In the genomic region with DNA sequence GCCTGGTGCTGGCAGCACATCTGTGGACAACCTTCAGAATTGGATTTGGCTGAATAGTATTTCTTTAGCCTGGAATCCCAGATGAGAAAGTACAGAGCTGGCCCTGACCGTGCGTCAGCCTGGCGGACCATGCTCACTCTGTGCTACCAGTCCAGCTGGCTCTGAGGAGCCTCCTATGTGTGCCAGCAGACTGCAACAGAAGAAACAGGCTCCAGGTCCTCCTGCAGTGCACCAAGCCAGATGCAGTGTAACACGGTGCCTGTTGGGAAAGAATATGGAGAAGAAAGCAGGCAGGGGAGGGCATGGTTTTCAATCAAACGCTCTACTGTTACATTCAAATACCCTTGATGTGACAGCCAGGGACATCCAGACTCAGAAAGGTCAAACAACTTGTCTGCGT, we compare ENCODE assay signal across 11 mouse cellular contexts. TPM values are rescaled to one million over a fixed set of nuclear protein-coding genes. Genes with fewer than 3 reads are reported as not detected.
DNase-seq lines count a peak whose midpoint lies in the region; ATAC-seq lines count a peak whose summit lies in the region.
"Had no signal": no experiment of that assay in that cellular context is flagged by ENCODE, and none has a peak within 500 bp of the region (broad histone marks: within the 10 kb centered on the region; RNA-seq: fewer than 3 reads in every experiment).

No protein-coding gene starts in this region.

- H3K4me2 ChIP-seq in limb, embryonic 15.5 days, result no peak overlapping the region
- no peak overlapping the region for H3K4me2 ChIP-seq in intestine, embryonic 16.5 days (ENCODE audit: low read depth, low read length)
- H3K4me2 ChIP-seq: embryonic facial prominence, embryonic 13.5 days; midbrain, embryonic 12.5 days had no signal

- WGBS in limb, embryonic 15.5 days, result 56% methylated on average over 6 of the region's 6 CpGs
- WGBS in intestine, embryonic 16.5 days, result 71% methylated on average over 6 of the region's 6 CpGs

- DNase-seq in lung, postnatal 10 days, result peak; percentile 20
- no peak for DNase-seq in lung, postnatal 25 days (ENCODE audit: low spot score)
- peak; percentile 53 for DNase-seq in gastrocnemius, postnatal 14 days
- no peak for DNase-seq in embryo, embryonic 11 days
- DNase-seq in kidney, postnatal 10 days, result no peak

- no peak overlapping the region for H3K4me3 ChIP-seq in limb, embryonic 15.5 days
- no peak overlapping the region for H3K4me3 ChIP-seq in intestine, embryonic 16.5 days (ENCODE audit: low read length)
- H3K4me3 ChIP-seq: embryonic facial prominence, embryonic 13.5 days; midbrain, embryonic 12.5 days had no signal

- no peaks in the 10 kb centered on the region for H3K36me3 ChIP-seq in limb, embryonic 15.5 days
- no peaks in the 10 kb centered on the region for H3K36me3 ChIP-seq in intestine, embryonic 16.5 days (ENCODE audit: control insufficient read depth, insufficient read depth, low read length)
- H3K36me3 ChIP-seq: embryonic facial prominence, embryonic 13.5 days; midbrain, embryonic 12.5 days had no signal

- H3K9me3 ChIP-seq in limb, embryonic 15.5 days, result no peaks in the 10 kb centered on the region
- no peaks in the 10 kb centered on the region for H3K9me3 ChIP-seq in intestine, embryonic 16.5 days (ENCODE audit: control insufficient read depth, low read length)
- H3K9me3 ChIP-seq: embryonic facial prominence, embryonic 13.5 days; midbrain, embryonic 12.5 days had no signal

- peak; percentile 41; the same call in 1 of the 2 replicates for ATAC-seq in cerebellum, adult (ENCODE audit: insufficient number of reproducible peaks, low FRiP score, low TSS enrichment)
- no peak; the same call in 1 of the 2 replicates for ATAC-seq in limb, embryonic 15.5 days (ENCODE audit: insufficient number of reproducible peaks, low FRiP score, low TSS enrichment, low read depth)
- ATAC-seq in intestine, embryonic 16.5 days, result no peak

- peak overlapping the region; percentile 60 for H3K27ac ChIP-seq in limb, embryonic 15.5 days
- H3K27ac ChIP-seq in intestine, embryonic 16.5 days (ENCODE audit: low read length), result no peak overlapping the region
- H3K27ac ChIP-seq: embryonic facial prominence, embryonic 13.5 days had no signal

- peaks cover 38% of the 10 kb centered on the region for H3K4me1 ChIP-seq in limb, embryonic 15.5 days
- H3K4me1 ChIP-seq in intestine, embryonic 16.5 days (ENCODE audit: control insufficient read depth, insufficient read depth, low read length), result peaks cover 2% of the 10 kb centered on the region; the same call in 1 of the 2 replicates

- intact Hi-C loops in gastrocnemius, postnatal 14 days (cut with DNase I; ENCODE audit: low total_unique reads), result no loop called here

- H3K9ac ChIP-seq in limb, embryonic 15.5 days, result no peak overlapping the region
- no peak overlapping the region for H3K9ac ChIP-seq in intestine, embryonic 16.5 days (ENCODE audit: low read depth, low read length)
- H3K9ac ChIP-seq: embryonic facial prominence, embryonic 13.5 days; midbrain, embryonic 12.5 days had no signal

- no peaks in the 10 kb centered on the region for H3K27me3 ChIP-seq in limb, embryonic 15.5 days
- H3K27me3 ChIP-seq in intestine, embryonic 16.5 days (replicated peaks; ENCODE audit: control insufficient read depth, insufficient read depth, low read length), result no peaks in the 10 kb centered on the region
- H3K27me3 ChIP-seq: embryonic facial prominence, embryonic 13.5 days had no signal

RNA-seq across cellular contexts. Expression of a gene that starts 48.3 kb away (rescaled TPM):
- total RNA-seq in gastrocnemius, postnatal 14 days (2021), result 1 to 10 TPM; 6.4 to 7.1 TPM
- 2.9 and 3.2 TPM in 2 replicates for polyA plus RNA-seq in limb, embryonic 15.5 days (2015; fragmentation: Nextera tagmentation; extraction: Ambion mirVana)
- 0.35 and 0.62 TPM in 2 replicates for polyA plus RNA-seq in intestine, embryonic 16.5 days (2015; fragmentation: Nextera tagmentation; extraction: Ambion mirVana)
- total RNA-seq: MEL had no signal

Comparison
In these comparisons a context has a peak if more than half of its experiments do, and no peak if none do; other contexts are left out.
1. DNase-seq: peak in lung, postnatal 10 days (single experiment) and gastrocnemius, postnatal 14 days (single experiment); none in lung, postnatal 25 days (single experiment), embryo, embryonic 11 days (single experiment) and kidney, postnatal 10 days (single experiment).